Mouse (Mus musculus): ENCODE data around the gene Eef1a2. TPM values are rescaled to one million over a fixed set of nuclear protein-coding genes. Genes with fewer than 3 reads are reported as not detected.

The Eef1a2 gene
- polyA plus RNA-seq, 1 experiment: 0.07 TPM

- H3K4me1 ChIP-seq (ENCODE audit: control insufficient read depth, insufficient read depth, low read length): no peaks in the 10 kb centered on the region
- TF ChIP-seq CTCF (IDR thresholded peaks at IDR 0.05; ENCODE audit: control insufficient read depth, insufficient read depth, insufficient replicate concordance, low read depth, low read length): no peak
- TF ChIP-seq POLR2A (IDR thresholded peaks at IDR 0.05; ENCODE audit: control insufficient read depth, low read depth, low read length): no peak
- no peaks in the 10 kb centered on the region for H3K36me3 ChIP-seq (ENCODE audit: control insufficient read depth, insufficient read depth, low read length)
- no peak overlapping the region for H3K4me3 ChIP-seq (ENCODE audit: control insufficient read depth, low read depth, low read length)
- no peak overlapping the region for H3K27ac ChIP-seq (ENCODE audit: control insufficient read depth, insufficient read depth, low read depth, low read length)
- H3K27me3 ChIP-seq (ENCODE audit: control insufficient read depth, insufficient read depth, low read length): no peaks in the 10 kb centered on the region
These were observed 55.2 kb downstream of the Eef1a2 start for GRCm38 (mm10) chr2:181101626-181102025.

GRCm38 (mm10) chr2:181100087-181100486 is 56.7 kb downstream of the Eef1a2 start:
- TF ChIP-seq POLR2A (IDR thresholded peaks at IDR 0.05; ENCODE audit: control insufficient read depth, low read depth, low read length) (no peak), CTCF (IDR thresholded peaks at IDR 0.05; ENCODE audit: control insufficient read depth, insufficient read depth, insufficient replicate concordance, low read depth, low read length) (no peak)
- no peak overlapping the region for H3K27ac ChIP-seq (ENCODE audit: control insufficient read depth, insufficient read depth, low read depth, low read length)
- no peak overlapping the region for H3K4me3 ChIP-seq (ENCODE audit: control insufficient read depth, low read depth, low read length)
- no peaks in the 10 kb centered on the region for H3K4me1 ChIP-seq (ENCODE audit: control insufficient read depth, insufficient read depth, low read length)
- H3K36me3 ChIP-seq (ENCODE audit: control insufficient read depth, insufficient read depth, low read length): no peaks in the 10 kb centered on the region
- no peaks in the 10 kb centered on the region for H3K27me3 ChIP-seq (ENCODE audit: control insufficient read depth, insufficient read depth, low read length)

Other genes with a start within 250 kb of the Eef1a2 start
- 22.5 TPM in 2 replicates for gene Ythdf1, start 236.1 kb downstream of the Eef1a2 start, polyA plus RNA-seq (2012; rRNA removed)
- not detected in 2 replicates for gene Birc7, start 228.0 kb downstream of the Eef1a2 start, polyA plus RNA-seq (2012; rRNA removed)
- gene Nkain4, start 202.3 kb downstream of the Eef1a2 start, polyA plus RNA-seq (2012; rRNA removed): 2.3 and 3.7 TPM in 2 replicates
- 31.2 and 32.2 TPM in 2 replicates for gene Arfgap1, start 189.8 kb downstream of the Eef1a2 start, polyA plus RNA-seq (2012; rRNA removed)
- 52.3 and 57.4 TPM in 2 replicates for gene Col20a1, start 170.5 kb downstream of the Eef1a2 start, polyA plus RNA-seq (2012; rRNA removed)
- gene Chrna4, start 113.5 kb downstream of the Eef1a2 start, polyA plus RNA-seq (2012; rRNA removed): 0.91 and 1.0 TPM in 2 replicates
- gene Kcnq2, start 21.7 kb downstream of the Eef1a2 start, polyA plus RNA-seq (2012; rRNA removed): 9.2 and 9.8 TPM in 2 replicates
- gene Ppdpf, start 30.2 kb upstream of the Eef1a2 start, polyA plus RNA-seq (2012; rRNA removed): 8.2 and 9.5 TPM in 2 replicates
- gene Ptk6, start 45.8 kb upstream of the Eef1a2 start, polyA plus RNA-seq (2012; rRNA removed): 0.12 and 0.20 TPM in 2 replicates
- gene Srms, start 56.2 kb upstream of the Eef1a2 start, polyA plus RNA-seq (2012; rRNA removed): 1.4 and 1.6 TPM in 2 replicates
- 440 and 469 TPM in 2 replicates for gene Fndc11, start 63.0 kb upstream of the Eef1a2 start, polyA plus RNA-seq (2012; rRNA removed)
- gene Helz2, start 85.0 kb upstream of the Eef1a2 start, polyA plus RNA-seq (2012; rRNA removed): 1.4 and 1.7 TPM in 2 replicates
- 10.2 and 10.6 TPM in 2 replicates for gene Gmeb2, start 131.0 kb upstream of the Eef1a2 start, polyA plus RNA-seq (2012; rRNA removed)
- gene Stmn3, start 157.5 kb upstream of the Eef1a2 start, polyA plus RNA-seq (2012; rRNA removed): not detected in 2 replicates
- gene Rtel1, start 162.7 kb upstream of the Eef1a2 start, polyA plus RNA-seq (2012; rRNA removed): 71.8 and 75.1 TPM in 2 replicates
- gene Zgpat, start 207.9 kb upstream of the Eef1a2 start, polyA plus RNA-seq (2012; rRNA removed): 15.8 and 16.1 TPM in 2 replicates
- 35.9 and 43.2 TPM in 2 replicates for gene Arfrp1, start 208.4 kb upstream of the Eef1a2 start, polyA plus RNA-seq (2012; rRNA removed)
- gene Lime1, start 223.1 kb upstream of the Eef1a2 start, polyA plus RNA-seq (2012; rRNA removed): 13.9 and 14.6 TPM in 2 replicates